ENCODE assay signal across 19 mouse cellular contexts in the genomic region with DNA sequence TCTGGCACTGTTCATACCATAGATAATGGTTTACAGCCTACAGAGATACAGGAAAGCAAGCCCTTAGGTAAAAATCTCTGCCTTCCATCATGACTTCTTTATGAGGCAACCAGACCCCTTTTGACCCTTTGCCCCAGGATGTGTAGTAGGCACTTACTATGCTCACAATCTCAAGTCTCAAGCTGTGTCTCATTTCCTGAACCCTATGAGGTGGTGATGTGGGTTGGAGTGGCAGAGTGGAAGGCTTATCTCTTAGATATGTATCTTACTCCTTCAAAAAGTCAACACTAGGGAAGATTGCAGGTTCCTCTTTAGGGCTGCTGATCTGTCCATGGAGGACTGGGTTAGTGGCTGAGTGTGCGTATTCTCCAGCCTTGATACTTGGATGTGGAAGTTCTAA.
"Had no signal": no experiment of that assay in that cellular context is flagged by ENCODE, and none has a peak within 500 bp of the region (broad histone marks: within the 10 kb centered on the region; RNA-seq: fewer than 3 reads in every experiment).

No protein-coding gene starts in this region.

- H3K9me3 ChIP-seq: midbrain, embryonic 12.5 days; neural tube, embryonic 13.5 days; neural tube, embryonic 15.5 days had no signal

- DNase-seq: lung, adult 18-20 months; lung, embryonic 14.5 days; lung, postnatal 10 days; lung, postnatal 4 days; midbrain, embryonic 14.5 days; retina, postnatal 1 day; right cerebral cortex, adult 18-20 months; right cerebral cortex, postnatal 25 days; right cerebral cortex, postnatal 4 days; spleen, adult 18-20 months; thymus, adult 18-20 months; thymus, postnatal 14 days; thymus, postnatal 36 days had no signal

- H3K27me3 ChIP-seq: midbrain, embryonic 12.5 days; neural tube, embryonic 13.5 days; neural tube, embryonic 15.5 days had no signal

- H3K27ac ChIP-seq: midbrain, embryonic 10.5 days; midbrain, embryonic 12.5 days; neural tube, embryonic 13.5 days; neural tube, embryonic 15.5 days had no signal

- H3K4me3 ChIP-seq: midbrain, embryonic 10.5 days; midbrain, embryonic 12.5 days; myocyte; neural tube, embryonic 13.5 days; neural tube, embryonic 15.5 days had no signal

- H3K4me1 ChIP-seq: midbrain, embryonic 12.5 days had no signal

- H3K9ac ChIP-seq: lung, embryonic 14.5 days; midbrain, embryonic 12.5 days; neural tube, embryonic 13.5 days; neural tube, embryonic 15.5 days had no signal

- ATAC-seq: midbrain, embryonic 16.5 days had no signal

- H3K4me2 ChIP-seq: lung, embryonic 14.5 days; midbrain, embryonic 12.5 days; neural tube, embryonic 13.5 days; neural tube, embryonic 15.5 days had no signal
